Mouse (Mus musculus): Measurements from ENCODE around the gene BC048562. TPM values are rescaled to one million over a fixed set of nuclear protein-coding genes. Genes with fewer than 3 reads are reported as not detected.

BC048562 gene
- total and polyA plus RNA-seq, 2 experiments from 2014 or later, result not detected

GRCm38 (mm10) chr9:108478638-108479156, 42.4 kb downstream of the BC048562 start:
- 2% methylated on average over 20 of the region's 20 CpGs for WGBS
- Histone ChIP-seq H3K9ac (0 out of 2 replicates have a peak overlapping the region, but pooled peaks have one; percentile 22), H3K36me3 (ENCODE audit: insufficient read depth) (no peaks in the 10 kb centered on the region), H3K27me3 (ENCODE audit: insufficient read depth, low read length) (no peaks in the 10 kb centered on the region), H3K4me2 (ENCODE audit: low read depth) (peak overlapping the region; percentile 55), H3K27ac (ENCODE audit: low read depth, low read length) (no peak overlapping the region), H3K4me1 (ENCODE audit: insufficient read depth) (peaks cover 5% of the 10 kb centered on the region; the same call in 1 of the 2 replicates), H3K4me3 (ENCODE audit: low read depth, low read length) (peak overlapping the region; percentile 36), H3K9me3 (ENCODE audit: low read length) (no peaks in the 10 kb centered on the region)
- TF ChIP-seq CTCF (IDR thresholded peaks at IDR 0.05; ENCODE audit: low read depth), result no peak
- peak; percentile 61 for DNase-seq
- ATAC-seq, result peak; percentile 66

- Histone ChIP-seq H3K4me2 (ENCODE audit: low read depth) (peak overlapping the region; percentile 55), H3K36me3 (ENCODE audit: insufficient read depth) (no peaks in the 10 kb centered on the region), H3K4me3 (ENCODE audit: low read depth, low read length) (peak overlapping the region; percentile 36; the same call in 1 of the 2 replicates), H3K9ac (no peak overlapping the region), H3K27me3 (ENCODE audit: insufficient read depth, low read length) (no peaks in the 10 kb centered on the region), H3K27ac (ENCODE audit: low read depth, low read length) (no peak overlapping the region), H3K4me1 (ENCODE audit: insufficient read depth) (peaks cover 5% of the 10 kb centered on the region; the same call in 1 of the 2 replicates), H3K9me3 (ENCODE audit: low read length) (no peaks in the 10 kb centered on the region)
- 25% methylated on average over 11 of the region's 11 CpGs for WGBS
- ATAC-seq (peak; percentile 6; the same call in 1 of the 2 replicates), DNase-seq (peak; percentile 8)
- no peak for TF ChIP-seq CTCF (IDR thresholded peaks at IDR 0.05; ENCODE audit: low read depth)
Measured at GRCm38 (mm10) chr9:108479241-108479640, 43.0 kb downstream of the BC048562 start.

DNA sequence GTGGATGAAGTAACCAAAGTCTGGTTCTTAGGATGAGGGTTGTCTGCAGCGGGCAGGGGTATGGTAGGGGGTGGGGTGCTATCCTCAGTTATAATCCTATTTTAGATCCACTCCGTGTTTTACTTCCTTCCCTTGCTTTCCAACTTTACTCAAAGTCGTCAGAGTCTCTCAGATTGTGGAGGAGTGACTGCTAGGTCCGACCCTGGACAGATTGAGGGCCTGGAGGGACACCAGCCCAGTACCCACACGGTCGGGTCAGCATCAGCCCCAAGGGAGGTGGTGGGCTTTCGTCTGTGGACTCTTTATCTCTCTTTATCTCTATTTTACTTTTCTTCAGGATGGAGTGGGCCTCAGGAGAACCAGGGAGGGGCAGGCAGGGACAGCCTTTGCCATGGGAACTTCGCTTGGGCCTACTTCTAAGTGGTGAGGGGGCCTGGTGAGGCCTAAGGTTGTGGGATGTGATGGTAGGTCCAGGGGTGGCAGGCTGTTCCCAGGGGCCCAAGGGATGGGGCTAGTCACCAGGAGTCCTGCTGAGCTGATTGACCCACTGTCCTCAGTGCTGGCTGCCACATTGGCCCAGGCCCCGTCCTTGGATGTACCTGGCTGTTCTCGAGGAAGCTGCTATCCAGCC, 43.6 kb downstream of the BC048562 start, which contains the start of gene Lamb2:
Lamb2 (plus strand) TSS at position 16 of the 631 bp plus-strand sequence.
- Histone ChIP-seq H3K9me3 (ENCODE audit: low read length) (no peaks in the 10 kb centered on the region), H3K9ac (0 out of 2 replicates have a peak within 1 kb of the TSS, but pooled peaks have one; percentile 28), H3K27me3 (ENCODE audit: insufficient read depth, low read length) (no peaks in the 10 kb centered on the region), H3K4me1 (ENCODE audit: insufficient read depth) (peaks cover 5% of the 10 kb centered on the region; the same call in 1 of the 2 replicates), H3K4me2 (ENCODE audit: low read depth) (peak within 1 kb of the TSS; percentile 55), H3K27ac (ENCODE audit: low read depth, low read length) (no peak within 1 kb of the TSS), H3K4me3 (ENCODE audit: low read depth, low read length) (peak within 1 kb of the TSS; percentile 36), H3K36me3 (ENCODE audit: insufficient read depth) (no peaks in the 10 kb centered on the region)
- no peak for TF ChIP-seq CTCF (IDR thresholded peaks at IDR 0.05; ENCODE audit: low read depth)
- WGBS, result 5% methylated on average over 10 of the region's 10 CpGs
- DNase-seq (peak; percentile 61), ATAC-seq (peak; percentile 63; the same call in 1 of the 2 replicates)

DNA sequence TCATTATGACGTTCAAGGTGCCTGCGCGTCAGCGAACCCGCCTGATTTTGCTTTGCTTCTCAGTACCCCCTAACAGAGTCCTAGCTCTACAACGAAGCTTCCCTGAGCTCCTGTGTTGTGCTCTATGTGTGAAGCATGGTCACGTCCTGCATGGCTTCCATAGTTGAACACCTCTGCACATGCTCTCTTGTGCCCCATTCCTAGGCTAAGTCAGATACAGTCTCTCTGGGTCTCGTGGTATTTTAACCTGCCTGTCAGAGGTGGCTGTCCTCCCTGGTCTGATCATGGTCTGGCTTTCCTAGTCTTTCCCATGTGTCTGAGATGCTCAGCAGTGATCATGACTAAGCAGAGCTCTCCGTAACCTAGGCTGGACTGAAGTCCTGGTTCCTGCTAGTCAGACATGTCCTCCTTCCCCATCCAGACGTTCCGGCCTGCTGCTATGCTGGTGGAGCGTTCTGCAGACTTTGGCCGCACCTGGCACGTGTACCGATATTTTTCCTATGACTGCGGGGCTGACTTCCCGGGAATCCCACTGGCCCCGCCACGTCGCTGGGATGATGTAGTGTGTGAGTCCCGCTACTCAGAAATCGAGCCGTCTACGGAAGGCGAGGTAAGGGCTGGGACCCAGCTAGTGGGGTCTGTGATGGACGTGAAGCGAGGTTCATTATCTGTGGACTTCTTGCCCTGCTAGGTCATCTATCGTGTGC, 44.7 kb downstream of the BC048562 start:
- Histone ChIP-seq H3K4me2 (ENCODE audit: low read depth) (no peak overlapping the region), H3K27me3 (ENCODE audit: insufficient read depth, low read length) (no peaks in the 10 kb centered on the region), H3K4me3 (ENCODE audit: low read depth, low read length) (no peak overlapping the region), H3K36me3 (ENCODE audit: insufficient read depth) (no peaks in the 10 kb centered on the region), H3K27ac (ENCODE audit: low read depth, low read length) (no peak overlapping the region), H3K9me3 (ENCODE audit: low read length) (no peaks in the 10 kb centered on the region), H3K9ac (no peak overlapping the region), H3K4me1 (ENCODE audit: insufficient read depth) (peaks cover 5% of the 10 kb centered on the region; the same call in 1 of the 2 replicates)
- 93% methylated on average over 28 of the region's 28 CpGs for WGBS
- TF ChIP-seq CTCF (IDR thresholded peaks at IDR 0.05; ENCODE audit: low read depth), result no peak
- ATAC-seq (no peak), DNase-seq (no peak)

- no peak for DNase-seq
- Histone ChIP-seq H3K9ac (no peak overlapping the region), H3K4me3 (ENCODE audit: low read depth, low read length) (no peak overlapping the region), H3K27me3 (ENCODE audit: insufficient read depth, low read length) (no peaks in the 10 kb centered on the region), H3K27ac (ENCODE audit: low read depth, low read length) (no peak overlapping the region), H3K4me1 (ENCODE audit: insufficient read depth) (peaks cover 5% of the 10 kb centered on the region; the same call in 1 of the 2 replicates), H3K4me2 (ENCODE audit: low read depth) (no peak overlapping the region), H3K36me3 (ENCODE audit: insufficient read depth) (no peaks in the 10 kb centered on the region), H3K9me3 (ENCODE audit: low read length) (no peaks in the 10 kb centered on the region)
- no peak for TF ChIP-seq CTCF (IDR thresholded peaks at IDR 0.05; ENCODE audit: low read depth)
- no peak for ATAC-seq
- 89% methylated on average over 19 of the region's 19 CpGs for WGBS
Measured at GRCm38 (mm10) chr9:108481520-108482210, 45.4 kb downstream of the BC048562 start.

DNA sequence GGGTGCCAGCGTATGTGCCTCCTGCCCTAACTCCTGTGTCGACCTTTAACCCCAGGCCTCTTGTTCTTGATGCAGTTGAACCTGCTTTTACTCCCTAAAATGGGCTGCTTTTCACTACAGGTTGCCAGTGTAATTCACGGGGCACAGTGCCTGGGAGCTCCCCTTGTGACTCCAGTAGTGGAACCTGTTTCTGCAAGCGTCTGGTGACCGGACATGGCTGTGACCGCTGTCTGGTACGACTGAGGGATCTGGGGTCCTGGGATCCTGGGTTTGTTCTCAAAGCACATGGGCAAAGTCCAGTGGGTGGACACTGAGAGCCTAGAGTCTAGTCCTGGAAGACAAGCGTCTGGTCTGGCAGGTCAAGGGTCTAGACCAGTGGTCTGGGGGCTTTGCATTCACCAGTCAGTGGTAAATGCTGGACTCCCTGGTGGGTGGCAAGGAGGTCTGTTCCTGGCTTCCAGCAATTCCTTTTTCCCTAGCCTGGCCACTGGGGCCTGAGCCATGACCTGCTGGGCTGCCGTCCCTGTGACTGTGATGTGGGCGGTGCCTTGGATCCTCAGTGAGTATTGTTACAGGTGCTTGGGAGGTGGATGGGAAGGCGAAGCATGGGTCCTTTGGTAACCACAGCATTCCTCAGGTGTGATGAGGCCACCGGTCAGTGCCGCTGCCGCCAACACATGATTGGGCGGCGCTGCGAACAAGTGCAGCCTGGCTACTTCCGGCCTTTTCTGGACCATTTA, 46.9 kb downstream of the BC048562 start:
- no peak for DNase-seq
- H3K36me3 ChIP-seq (ENCODE audit: insufficient read depth), result no peaks in the 10 kb centered on the region
- H3K27me3 ChIP-seq (ENCODE audit: insufficient read depth, low read length), result no peaks in the 10 kb centered on the region
- no peak for TF ChIP-seq CTCF (IDR thresholded peaks at IDR 0.05; ENCODE audit: low read depth)
- no peak overlapping the region for H3K9ac ChIP-seq
- no peak for ATAC-seq
- no peak overlapping the region for H3K4me2 ChIP-seq (ENCODE audit: low read depth)
- peaks cover 5% of the 10 kb centered on the region; the same call in 1 of the 2 replicates for H3K4me1 ChIP-seq (ENCODE audit: insufficient read depth)
- H3K9me3 ChIP-seq (ENCODE audit: low read length), result no peaks in the 10 kb centered on the region
- no peak overlapping the region for H3K4me3 ChIP-seq (ENCODE audit: low read depth, low read length)
- 96% methylated on average over 18 of the region's 18 CpGs for WGBS
- H3K27ac ChIP-seq (ENCODE audit: low read depth, low read length), result no peak overlapping the region

Measured in forebrain, postnatal 0 days (tissue).